Mouse (Mus musculus) cerebellum, postnatal 36 days (tissue): Measurements from ENCODE around the gene Sik1.

Experiments
- DNase-seq, 2 experiments: peaks; one replicate each; pipeline ENCODE4 v3.0.0; 2021 to 2022; ENCODE audit warnings: mixed read lengths in 2 of 2

The Sik1 gene

DNA sequence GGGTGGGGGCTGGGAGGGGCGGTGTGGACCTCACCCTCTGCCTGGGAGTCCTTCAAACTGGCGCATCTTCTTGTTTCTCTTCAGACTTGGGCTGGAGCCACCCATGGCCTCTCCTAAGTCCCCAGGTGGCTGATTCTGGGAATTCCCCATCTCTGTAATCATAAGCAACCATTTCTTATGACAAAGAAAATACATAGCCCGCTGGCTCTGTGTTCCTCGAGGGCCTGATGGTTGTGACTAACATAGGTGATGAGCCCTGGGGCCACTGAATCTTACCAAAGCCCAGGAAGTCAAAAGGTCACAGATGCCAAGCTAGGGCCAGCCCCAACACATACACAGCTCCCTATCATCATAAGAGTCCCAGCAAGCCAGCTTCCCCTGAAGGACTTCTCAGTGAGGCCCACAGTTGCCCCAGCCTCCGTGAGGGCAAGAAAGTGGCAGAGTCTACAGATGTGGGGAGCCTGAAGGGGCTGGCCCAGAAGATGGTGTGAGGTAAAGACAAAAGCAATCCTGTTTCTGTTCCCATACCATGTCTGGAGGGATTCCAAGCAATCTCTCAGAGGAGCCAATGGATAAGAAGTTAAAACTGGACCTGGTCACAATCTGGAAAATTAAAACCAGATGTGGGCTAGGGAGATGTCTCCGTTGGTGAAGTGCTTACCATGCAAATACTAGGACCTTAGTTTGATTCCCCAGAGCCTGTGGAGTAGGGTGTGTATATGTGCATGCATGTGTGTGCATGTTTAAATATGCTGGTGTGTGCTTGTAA, 24.3 kb downstream of the Sik1 start:
- DNase-seq = no peak

- DNase-seq = no peak
These were observed 25.0 kb downstream of the Sik1 start for GRCm38 (mm10) chr17:31830506-31831075.

DNA sequence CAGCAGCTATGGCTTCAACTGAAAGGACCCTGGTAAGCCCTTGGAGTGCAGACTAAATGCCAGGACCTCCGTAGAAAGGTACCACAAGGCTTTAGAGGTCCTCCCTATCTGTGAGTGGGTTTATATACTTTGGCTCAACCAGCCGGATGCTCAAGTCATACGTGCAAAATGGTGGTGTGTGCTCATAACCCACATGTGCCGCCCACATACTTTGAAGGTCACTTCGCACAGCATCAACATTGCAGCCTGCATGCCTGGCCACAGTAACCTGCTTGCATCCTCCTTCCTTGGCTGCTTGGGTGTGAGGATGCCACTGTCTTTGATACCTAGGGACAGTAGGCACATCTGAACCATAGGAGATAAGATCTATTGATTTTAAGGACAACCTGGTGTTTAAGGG, 26.7 kb downstream of the Sik1 start:
- DNase-seq = no peak

- no peak for DNase-seq
These were observed 27.5 kb downstream of the Sik1 start for GRCm38 (mm10) chr17:31828118-31828517.

DNA sequence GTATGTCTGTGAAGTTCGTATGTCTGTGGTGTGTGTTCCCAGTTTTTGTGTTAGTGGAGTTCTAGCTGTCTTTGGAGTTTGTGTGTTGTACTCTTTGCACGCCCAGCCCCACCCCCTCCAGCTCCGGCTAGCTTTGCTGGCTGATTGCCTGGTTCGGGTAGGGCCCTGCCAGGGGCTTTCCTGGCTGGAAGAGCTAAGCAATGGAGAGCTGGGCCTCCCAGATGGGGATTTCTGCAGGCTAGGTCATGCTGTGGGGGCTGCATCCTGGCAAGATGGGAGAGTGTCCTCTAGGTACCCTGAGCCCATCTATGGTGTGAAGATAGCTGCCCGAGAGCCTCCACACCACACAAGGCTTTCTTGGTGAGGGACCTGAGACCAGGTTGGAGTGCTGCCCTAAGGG, 28.4 kb downstream of the Sik1 start:
- DNase-seq = no peak

DNA sequence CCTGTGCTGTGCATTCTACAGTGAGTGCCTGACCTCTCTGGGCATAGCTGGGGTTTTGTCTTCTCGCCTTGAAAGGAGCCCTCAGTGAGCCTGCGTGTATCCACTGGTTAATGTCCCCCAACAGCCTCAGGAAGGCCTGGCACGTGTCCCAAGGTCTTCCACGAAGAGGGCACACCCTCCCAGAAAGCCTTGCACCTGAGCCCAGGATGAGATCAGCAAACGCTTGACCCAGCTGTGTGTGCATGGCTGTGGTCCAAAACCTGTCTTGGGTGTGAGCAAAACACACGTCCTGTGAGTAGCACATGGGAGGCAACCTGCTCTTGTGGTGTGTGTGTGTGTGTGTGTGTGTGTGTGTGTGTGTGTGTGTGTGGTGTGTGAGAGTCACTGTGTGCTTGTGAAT, 28.9 kb downstream of the Sik1 start:
- DNase-seq = no peak

GRCm38 (mm10) chr17:31825678-31826077, 29.9 kb downstream of the Sik1 start:
- no peak for DNase-seq

GRCm38 (mm10) chr17:31824812-31825211, 30.8 kb downstream of the Sik1 start:
- DNase-seq = no peak

DNA sequence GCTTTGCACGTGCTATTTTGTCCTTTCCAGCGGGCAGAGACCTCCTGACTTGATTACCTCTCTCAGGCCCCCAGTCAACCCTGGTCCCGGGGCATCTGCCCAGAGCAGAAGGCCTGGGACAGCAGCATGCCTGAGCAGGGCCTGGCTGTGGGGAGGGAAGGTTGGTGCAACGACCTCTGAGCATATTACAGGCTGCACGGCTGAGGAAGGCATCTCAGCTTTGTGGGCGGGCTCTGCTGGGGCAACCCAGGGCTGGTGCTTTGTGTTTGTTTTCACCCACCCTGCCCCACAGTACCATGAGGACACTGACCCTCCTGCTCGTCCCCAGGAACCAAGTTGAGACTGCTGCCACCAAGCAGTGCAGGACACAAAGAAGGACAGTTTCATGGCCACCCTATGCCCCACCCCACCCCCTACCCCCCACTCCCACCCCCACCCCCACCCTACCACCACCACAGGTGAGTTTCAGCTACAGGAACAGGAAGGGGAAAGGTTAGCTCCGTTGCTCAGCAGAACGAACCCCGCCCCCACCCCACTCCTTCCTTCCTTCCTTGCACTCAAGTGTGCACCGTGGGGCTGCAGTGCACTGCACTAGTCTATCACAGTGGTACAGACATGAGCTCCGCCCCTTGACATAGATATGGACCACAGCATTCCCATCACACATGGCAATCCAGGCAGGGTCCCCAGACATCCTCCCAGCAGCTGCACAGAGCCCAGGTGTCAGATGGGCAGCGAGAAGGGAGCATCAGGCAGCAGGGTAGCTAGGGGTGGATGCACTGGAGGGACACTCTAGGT, 34.3 kb downstream of the Sik1 start:
- DNase-seq = no peak

- no peak for DNase-seq
These were observed 35.3 kb downstream of the Sik1 start for GRCm38 (mm10) chr17:31820099-31820846.

DNA sequence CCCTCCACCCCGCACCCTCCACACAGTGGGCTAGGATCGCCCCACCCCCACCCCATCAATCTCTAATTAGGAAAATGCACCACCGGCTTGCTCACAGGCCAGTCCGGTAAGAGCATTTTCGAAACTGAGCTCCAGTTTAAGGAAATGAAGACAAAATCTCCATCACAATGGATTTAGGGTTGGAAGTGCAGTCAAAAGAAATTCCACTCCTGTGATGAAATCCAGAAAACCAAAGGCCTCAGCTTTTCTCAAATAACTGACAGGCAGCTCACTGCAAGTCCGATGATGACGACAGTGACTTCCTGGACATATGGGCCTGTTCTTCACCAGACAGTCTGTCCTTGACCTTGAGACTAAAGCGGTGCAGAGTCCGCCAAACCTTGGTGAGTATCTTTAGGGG, 36.2 kb downstream of the Sik1 start:
- DNase-seq = no peak

- no peak for DNase-seq
These were observed 37.8 kb downstream of the Sik1 start for GRCm38 (mm10) chr17:31817815-31818214.

DNA sequence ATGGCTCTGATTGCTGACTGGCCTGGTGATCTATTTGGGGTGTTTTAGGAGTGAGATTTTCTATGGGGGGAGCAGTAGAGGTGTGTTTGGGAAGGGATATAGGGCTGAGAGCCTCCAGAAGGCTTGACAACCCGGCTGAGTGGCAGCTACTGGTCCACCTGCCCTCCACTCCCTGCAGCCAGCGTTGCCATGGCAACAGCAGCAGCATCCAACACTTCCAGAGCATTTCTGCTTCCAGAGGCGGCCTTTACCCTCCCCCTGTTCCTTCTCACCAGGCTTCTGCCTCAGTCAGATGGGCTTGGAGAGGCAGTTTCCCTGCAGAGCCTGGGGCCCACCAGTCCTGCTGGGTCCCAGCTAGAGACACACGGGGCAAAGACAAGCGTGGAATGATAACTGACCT, 38.4 kb downstream of the Sik1 start:
- no peak for DNase-seq

- no peak for DNase-seq
These were observed 40.8 kb downstream of the Sik1 start for GRCm38 (mm10) chr17:31814848-31815247.

DNA sequence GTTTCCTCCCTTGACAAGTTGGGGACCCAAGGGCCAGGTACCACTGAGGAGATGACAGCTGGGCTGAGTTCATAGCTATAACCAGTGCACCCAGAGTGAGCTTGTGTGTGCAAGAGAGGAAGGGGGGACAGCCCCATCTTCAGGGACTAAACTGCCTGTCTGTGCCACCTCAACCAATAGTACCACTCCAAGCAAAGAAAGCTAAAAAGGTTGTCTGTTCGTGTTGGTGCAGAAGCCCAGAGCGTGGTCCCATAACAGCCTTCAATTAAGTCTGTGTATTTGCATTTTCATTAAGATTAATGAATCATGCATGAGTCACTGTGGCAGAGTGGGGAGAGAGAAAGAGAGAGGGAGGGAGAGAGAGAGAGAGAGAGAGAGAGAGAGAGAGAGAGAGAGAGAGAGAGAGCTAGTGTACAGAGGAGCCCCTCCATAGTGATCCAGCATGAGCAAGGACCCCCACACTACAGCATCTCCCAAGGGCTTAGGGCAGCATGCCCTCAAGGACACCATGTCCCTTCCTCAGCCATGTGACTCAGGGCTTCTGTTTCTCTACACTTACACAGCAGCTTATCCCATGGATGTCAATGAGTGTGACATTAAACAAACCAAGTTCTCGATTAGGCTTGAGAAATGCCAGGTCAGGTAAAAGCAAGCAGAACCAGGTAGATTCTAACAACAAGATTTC, 41.5 kb downstream of the Sik1 start:
- no peak for DNase-seq

DNA sequence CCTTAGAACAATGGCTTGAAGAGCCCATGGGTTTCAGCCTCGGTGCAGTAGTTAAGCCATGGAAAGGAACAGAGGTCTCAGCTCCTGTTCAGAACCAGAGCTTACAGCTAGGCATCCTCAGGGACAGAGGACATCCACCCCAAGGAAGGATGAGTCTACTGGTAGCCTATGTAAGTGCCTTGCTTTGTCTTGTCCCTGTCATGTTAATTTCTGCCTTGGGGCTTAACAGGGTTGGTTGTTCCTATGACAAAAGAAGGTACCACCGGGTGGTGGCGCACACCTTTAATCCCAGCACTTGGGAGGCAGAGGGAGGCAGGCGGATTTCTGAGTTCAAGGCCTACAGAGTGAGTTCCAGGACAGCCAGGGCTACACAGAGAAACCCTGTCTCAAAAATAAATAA, 44.3 kb downstream of the Sik1 start:
- no peak for DNase-seq

- no peak for DNase-seq
These were observed 45.7 kb downstream of the Sik1 start for GRCm38 (mm10) chr17:31809894-31810293.

GRCm38 (mm10) chr17:31809136-31809535, 46.5 kb downstream of the Sik1 start:
- DNase-seq = no peak

DNA sequence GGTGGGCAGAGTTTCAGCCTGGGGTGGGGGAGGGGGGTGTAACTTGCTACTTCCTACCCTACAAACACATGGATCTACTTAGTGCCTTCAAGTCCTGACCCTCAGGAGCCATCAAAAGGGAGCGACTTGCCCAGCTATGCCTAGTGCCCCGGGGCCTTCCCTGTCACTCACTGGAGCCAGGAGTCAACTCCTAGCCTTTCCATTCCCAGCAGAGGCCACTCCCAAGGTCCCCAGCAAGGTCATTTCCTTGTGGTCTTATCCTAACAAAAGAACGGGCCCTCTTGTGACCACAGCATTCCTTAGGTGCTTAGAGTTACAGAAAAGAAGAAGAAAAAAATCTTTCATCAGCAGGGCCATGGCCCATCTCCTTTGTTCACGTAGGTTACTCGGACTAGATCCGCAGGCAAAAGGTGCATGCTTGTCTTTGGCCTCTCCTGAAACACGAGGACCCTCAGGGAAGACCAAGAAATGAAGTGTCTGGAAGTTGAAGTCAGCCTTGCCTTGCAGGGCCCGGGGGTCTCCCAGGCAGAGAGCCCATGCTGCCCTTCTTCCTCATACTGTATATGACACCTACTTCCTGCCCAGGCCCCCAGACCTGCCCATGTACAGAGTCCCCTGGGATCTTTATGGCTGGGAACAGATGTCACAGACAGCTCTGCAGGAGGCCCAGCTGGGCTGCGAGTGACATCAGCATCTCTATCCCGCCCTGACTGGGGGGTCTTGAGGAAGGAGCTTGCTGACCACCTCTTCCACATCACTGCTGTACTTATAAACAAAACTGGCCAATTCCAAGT, 47.3 kb downstream of the Sik1 start:
- no peak for DNase-seq

DNA sequence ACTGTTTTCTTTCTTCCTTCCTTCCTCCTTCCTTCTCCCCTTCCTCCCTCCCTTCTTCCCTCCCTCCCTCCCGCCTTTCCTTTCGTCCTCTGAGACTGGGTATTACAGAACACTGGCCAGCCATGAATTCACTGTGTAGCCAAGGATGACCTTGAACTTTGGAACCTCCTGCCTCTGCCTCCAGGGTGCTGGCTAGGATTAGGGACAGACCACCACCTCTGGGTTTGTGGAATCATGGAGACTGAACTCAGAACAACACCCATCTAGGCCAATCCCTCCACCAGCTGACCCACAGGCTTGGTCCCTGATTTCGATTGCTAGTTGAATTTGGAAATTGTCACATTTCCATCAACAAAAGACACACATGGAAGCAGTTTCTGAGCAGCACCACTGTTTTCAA, 49.1 kb downstream of the Sik1 start:
- no peak for DNase-seq

- DNase-seq = no peak
These were observed 49.6 kb downstream of the Sik1 start for GRCm38 (mm10) chr17:31806025-31806424.

DNA sequence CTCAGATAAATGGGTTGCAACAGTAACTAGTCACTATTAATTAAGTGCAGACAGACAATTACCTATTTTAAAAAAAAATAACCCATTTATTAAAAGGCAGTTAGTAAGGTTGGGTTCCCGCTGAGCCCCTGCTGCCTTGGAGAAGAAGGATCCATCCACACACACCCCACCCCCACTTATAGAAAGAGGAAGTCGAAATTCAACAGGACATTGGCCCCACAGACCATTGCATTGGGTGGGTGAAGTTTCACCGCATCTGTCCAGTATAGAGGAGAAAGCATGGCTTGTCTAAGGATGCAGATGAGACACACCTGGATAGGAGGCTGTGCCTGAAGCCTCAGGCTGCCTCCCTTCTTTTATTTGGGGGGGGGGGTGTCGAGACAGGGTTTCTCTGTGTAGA, 50.0 kb downstream of the Sik1 start:
- no peak for DNase-seq
